Mouse (Mus musculus) cortical plate, adult 2 months (tissue): ENCODE measurements at regions not wholly inside any gene's neighbourhood (a gene's known extent, or its start where the extent isn't known, plus 50 kb on each side); places are given as distances from the start of the nearest gene placed in this dataset.

Source experiments
- CTCF ChIP-seq: fragments of 200-500 bp; IDR thresholded peaks from 2 replicates; pipeline ENCODE4 v1.5.1; 2011; ENCODE audit warnings: mild to moderate bottlenecking, control low read depth, low read length; ENCODE audit not compliant: insufficient read depth; ENCODE audit errors: extremely low read depth
- POLR2A ChIP-seq: fragments of 200-500 bp; IDR thresholded peaks from 2 replicates; pipeline ENCODE4 v1.6.1; 2011; ENCODE audit warnings: mild to moderate bottlenecking, low read length, control low read depth; ENCODE audit not compliant: insufficient read depth; ENCODE audit errors: extremely low read depth

GRCm38 (mm10) chr6:51168775-51169695 lies 263.4 kb upstream of the Nfe2l3 start:
- TF ChIP-seq CTCF, result no peak
- no peak for TF ChIP-seq POLR2A
